Mouse (Mus musculus): Measurements from ENCODE around the gene Ocln.

Gene Ocln

GRCm38 (mm10) chr13:100552369-100553041, at the start of gene Ocln:
Ocln (minus strand) TSS chr13:100552718.
- DNase-seq (ENCODE audit: low read depth, low spot score) = peak; percentile 64

- DNase-seq (ENCODE audit: low read depth, low spot score) = no peak
These were observed 48.5 kb upstream of the Ocln start for GRCm38 (mm10) chr13:100601034-100601433.

- no peak for DNase-seq (ENCODE audit: low read depth, low spot score)
These were observed 47.8 kb upstream of the Ocln start for GRCm38 (mm10) chr13:100600317-100600716.

DNA sequence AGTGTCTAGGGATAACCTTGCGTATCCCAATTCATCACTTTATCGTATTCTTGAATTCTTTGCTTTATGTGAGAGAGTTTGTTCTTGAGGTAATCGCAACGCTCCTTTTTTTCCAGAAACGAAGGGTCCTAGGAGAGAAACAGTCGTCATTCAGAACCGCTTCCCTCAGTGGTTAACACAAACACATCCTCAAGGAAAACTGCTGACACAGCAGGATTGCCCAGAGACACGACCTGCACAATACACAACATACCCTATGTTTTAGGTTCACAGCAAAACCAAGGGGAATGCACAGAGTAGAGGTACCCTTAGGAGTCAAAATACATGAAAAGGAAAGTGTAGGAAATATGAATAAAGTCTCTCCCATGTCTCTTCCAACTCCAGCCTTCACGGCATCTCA, 44.8 kb upstream of the Ocln start:
- DNase-seq (ENCODE audit: low read depth, low spot score) = no peak

DNA sequence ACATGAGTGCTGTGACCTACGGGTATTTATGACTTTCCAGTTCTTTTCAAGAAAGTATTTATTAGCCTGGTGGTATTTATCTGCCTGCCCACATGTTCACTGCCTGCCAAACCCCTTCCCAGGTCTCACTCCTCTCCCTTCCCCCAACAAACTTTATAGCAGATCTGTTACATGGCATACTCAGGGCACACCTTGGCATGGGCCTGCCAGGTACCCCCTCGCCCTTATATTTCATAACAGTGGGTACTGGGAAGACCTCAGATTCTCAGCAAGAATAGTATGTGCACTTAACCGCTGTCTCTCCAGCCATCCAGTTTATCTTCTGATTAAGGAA, 43.0 kb upstream of the Ocln start:
- DNase-seq (ENCODE audit: low read depth, low spot score) = no peak

DNA sequence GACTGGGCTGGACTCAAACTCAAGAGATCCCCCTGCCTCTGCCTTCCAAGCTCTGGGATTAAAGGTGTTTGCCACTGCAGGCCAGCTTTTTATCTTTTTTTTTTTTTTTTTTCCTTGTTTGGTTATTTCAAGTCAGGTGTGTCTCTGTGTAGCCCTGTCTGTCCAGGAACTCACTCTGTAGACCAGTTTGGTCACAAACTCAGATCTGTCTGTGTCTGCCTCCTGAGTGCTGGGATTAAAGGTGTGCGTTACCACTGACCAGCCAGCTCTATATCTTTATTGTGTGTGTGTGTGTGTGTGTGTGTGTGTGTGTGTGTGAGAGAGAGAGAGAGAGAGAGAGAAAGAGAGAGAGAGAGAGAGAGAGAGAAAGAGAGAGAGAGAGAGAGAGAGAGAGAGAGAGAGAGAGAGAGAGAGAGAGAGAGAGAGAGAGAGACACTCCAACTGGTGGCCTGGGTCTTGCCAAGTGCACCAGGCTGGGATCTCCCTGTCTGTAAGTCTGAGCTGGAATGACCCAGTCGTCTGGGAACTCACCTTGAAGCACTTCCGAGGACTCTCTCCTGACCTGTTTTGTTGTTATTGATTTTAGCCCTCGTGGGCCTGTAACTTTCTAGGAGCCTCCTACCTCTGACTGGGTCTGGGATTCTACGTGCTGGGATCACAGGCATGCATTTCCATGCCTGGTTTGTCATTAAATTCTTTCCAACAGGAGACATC, 42.5 kb upstream of the Ocln start:
- DNase-seq (ENCODE audit: low read depth, low spot score) = no peak

DNA sequence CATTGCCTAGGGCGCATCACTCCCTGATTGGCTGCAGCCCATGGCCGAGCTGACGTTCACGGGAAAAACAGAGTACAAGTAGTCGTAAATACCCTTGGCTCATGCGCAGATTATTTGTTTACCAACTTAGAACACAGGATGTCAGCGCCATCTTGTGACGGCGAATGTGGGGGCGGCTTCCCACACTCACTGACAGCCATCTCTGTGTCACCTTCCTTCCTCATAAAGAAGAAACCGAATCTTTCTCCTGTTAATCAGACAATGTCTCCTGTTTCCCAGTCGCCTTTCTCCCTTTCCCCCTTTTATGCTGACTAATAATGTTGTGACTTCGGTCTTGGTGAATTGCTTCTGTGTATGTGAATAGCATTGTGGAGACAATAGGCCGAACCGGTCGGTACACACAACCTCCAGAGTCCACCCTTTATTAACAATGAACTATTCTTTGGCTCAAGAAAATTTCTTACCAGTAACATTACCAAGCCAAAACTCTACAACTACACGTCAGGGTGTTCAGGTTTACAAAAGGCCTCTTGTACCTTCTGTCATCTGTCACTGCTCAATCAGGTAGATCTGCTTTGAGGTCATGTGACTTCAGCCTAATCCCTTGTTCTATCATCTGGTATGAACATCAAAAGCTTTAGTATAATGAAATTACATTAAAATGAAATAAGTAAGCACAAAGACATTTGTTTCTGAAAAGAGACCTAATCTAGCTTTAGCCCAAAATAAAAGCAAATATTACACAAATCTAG, 41.7 kb upstream of the Ocln start:
- no peak for DNase-seq (ENCODE audit: low read depth, low spot score)

- DNase-seq (ENCODE audit: low read depth, low spot score) = no peak
These were observed 36.1 kb upstream of the Ocln start for GRCm38 (mm10) chr13:100588646-100589045.

- DNase-seq (ENCODE audit: low read depth, low spot score) = no peak
These were observed 29.6 kb upstream of the Ocln start for GRCm38 (mm10) chr13:100582144-100582543.

DNA sequence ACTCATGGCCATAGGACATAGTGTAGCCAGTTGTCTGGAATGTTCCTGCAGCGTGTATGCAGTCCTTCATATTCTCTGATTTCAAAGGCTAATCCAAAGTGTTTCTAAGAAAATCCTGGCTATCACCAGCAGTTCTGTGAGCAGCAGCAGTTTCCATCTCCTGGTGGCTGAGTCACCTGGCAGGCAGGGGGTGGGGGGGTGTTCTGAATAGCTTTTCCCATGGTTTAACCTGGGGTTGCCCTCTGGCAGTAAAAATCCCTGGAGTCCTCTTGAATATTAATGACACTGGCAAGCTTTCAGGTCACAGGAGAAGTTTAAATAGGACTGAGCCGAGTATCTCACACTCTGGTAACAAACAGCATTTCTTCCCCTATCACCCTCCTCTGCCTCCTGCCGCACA, 29.2 kb upstream of the Ocln start:
- DNase-seq (ENCODE audit: low read depth, low spot score) = no peak

GRCm38 (mm10) chr13:100579951-100580350, 27.4 kb upstream of the Ocln start:
- no peak for DNase-seq (ENCODE audit: low read depth, low spot score)

GRCm38 (mm10) chr13:100579220-100579619, 26.7 kb upstream of the Ocln start:
- no peak for DNase-seq (ENCODE audit: low read depth, low spot score)

DNA sequence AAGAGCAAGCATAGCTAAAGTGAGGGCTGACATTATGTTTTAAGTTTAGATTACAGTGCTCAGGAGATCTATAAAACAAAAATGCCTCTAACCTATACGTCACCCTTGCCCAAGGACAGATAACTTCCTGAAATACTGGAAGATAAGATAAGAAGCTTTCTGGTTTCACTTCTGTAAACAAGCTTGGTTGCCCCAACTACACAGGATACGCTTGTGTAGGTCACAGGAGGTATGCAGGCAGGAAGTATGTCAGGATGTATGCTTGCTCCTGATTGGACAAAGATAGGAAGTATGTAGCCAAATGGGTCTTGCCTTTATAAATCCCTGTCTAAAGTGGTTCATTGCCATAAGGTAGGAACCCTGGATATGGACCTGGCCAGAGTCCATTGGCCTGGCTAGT, 23.4 kb upstream of the Ocln start:
- DNase-seq (ENCODE audit: low read depth, low spot score) = no peak

GRCm38 (mm10) chr13:100570713-100571112, 18.2 kb upstream of the Ocln start:
- DNase-seq (ENCODE audit: low read depth, low spot score) = no peak

GRCm38 (mm10) chr13:100568359-100568758, 15.8 kb upstream of the Ocln start:
- no peak for DNase-seq (ENCODE audit: low read depth, low spot score)

DNA sequence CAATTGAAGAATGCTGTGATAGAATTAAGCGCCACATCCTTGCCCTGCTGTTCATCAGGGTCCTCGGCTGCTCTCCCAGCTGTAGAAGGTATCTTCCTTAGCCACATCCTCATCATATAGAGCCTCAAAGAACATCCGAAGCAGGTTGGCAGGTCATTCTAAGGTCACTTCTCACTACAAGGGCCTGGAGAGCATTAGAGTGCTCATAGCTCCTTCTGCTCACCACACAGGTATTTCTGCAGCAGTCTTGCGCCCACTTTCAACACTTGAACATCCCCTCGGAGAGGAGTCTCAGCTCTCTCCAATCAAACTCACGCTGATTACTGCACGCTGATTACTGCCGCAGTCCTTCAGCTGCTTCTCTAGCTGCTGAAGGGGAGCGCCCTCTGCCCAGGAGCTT, 6.9 kb upstream of the Ocln start:
- DNase-seq (ENCODE audit: low read depth, low spot score) = no peak

GRCm38 (mm10) chr13:100557011-100557410, 4.5 kb upstream of the Ocln start:
- no peak for DNase-seq (ENCODE audit: low read depth, low spot score)

DNA sequence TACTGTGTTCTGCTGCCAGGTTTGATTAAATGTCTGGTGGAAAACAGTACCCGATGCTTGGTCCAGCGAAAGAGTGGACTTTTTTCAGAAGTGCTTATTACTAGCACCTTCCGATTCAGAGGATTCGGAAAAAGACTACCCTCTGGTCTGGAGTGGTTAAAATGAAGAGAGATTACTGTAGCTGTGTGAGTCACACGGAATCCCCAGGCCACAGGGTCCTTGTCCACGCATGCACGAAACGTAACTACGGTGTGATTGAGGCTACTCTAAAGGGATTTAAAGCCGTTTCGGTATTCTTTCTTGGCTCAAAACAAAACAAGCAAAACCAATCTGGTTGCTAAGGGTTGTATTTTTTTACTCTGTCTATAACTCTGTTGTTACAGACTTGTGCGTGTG, 522 bp upstream of the Ocln start:
- no peak for DNase-seq (ENCODE audit: low read depth, low spot score)

DNA sequence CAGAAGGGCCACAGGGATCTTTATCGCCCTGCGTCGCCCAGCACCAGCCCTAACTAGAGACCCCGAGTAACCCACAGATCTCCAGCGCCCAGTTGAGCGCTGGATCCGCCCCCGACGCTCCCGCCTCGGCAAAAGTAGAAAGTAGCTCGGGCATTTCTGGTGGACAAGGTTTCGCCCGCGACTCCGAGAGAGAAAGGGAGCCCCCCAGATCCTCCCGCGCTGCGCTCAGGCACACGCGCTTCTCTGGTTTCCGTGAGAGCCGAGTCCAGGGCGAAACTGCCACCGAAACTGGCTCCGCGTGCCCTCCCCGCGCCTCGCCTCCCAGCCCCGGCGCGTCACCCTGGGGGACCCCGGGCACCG, 529 bp downstream of the Ocln start:
- no peak for DNase-seq (ENCODE audit: low read depth, low spot score)

DNA sequence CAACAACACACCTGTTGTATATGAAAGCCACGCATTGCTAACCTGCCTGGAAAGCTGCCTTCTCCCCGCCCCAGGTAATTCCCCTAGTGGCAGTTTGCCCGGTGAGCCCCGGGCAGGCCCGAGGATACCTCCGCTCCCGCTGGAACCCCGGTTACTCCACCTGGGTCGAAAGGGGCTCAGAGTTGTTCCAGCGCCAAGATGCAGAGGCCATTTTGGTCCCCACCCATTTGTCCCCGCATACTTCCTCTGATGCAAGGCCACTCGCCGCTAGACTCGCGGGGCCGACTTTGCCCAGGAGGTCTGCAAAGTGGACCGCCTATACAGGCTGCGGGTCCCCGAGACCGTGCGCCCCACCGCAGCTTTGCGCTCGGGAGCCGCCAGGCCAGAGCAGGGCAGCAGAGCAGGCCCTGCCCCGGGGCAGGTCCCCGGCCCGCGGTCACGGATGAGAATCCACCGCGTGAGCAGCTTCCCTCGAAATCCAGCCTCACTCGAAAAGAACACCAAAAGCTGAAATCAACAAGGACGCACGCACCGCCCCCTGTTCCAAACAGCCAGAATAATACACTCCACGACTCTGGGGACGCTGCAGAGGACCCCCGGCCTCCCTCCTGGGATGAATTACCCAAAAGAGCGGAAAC, 1.0 kb downstream of the Ocln start:
- no peak for DNase-seq (ENCODE audit: low read depth, low spot score)

DNA sequence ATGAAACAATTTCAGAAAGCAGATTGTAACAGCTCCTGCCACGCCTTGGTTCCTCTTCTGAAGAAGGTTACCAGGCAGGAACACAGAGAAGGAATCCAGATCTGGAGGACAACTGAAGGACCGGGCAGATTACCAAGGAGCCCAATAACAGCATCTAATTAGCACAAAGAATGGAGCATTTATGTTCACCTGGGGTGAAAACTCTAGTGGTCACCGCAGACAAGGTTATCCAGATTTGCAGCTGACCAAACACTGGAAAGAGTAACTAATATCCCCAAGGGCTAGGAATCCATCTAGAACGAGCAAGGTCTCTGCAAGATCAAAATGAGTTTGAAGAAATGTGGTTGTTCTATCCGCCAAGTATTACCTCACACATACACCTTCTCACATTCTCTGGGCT, 5.2 kb downstream of the Ocln start:
- no peak for DNase-seq (ENCODE audit: low read depth, low spot score)

- no peak for DNase-seq (ENCODE audit: low read depth, low spot score)
These were observed 7.0 kb downstream of the Ocln start for GRCm38 (mm10) chr13:100545510-100545909.

All from ES-CJ7 (cell line).